Mouse (Mus musculus): ENCODE data around the gene Plpp6.
"Not testable (repeated sequence)": the region's sequence is repeated elsewhere in the genome, so short reads cannot be mapped to it uniquely, and the experiment has no call there.

The Plpp6 gene

DNA sequence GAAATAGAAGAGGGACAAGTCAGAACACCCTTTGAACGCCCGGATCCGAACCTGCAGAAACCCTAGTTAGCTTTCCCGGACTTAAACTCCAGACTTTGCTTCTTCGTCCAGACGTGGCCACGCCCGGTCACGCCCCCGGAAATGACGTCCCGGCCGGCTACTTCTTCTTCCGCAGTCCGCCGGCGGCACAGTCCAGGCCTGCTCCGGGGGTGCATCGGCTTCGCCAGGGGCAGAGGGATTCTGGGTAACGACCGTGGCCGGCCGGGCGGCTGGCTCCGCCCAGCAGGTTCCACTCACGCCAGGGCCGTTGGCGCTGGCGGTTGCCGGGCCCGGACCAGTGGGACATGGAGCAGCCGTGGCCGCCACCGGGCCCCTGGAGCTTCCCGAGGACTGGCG lies 26.4 kb downstream of the Plpp6 start, which contains the start of gene Cdc37l1:
Cdc37l1 (plus strand) TSS at position 159 of the 396 bp plus-strand sequence.
- peak; percentile 99 for DNase-seq

DNA sequence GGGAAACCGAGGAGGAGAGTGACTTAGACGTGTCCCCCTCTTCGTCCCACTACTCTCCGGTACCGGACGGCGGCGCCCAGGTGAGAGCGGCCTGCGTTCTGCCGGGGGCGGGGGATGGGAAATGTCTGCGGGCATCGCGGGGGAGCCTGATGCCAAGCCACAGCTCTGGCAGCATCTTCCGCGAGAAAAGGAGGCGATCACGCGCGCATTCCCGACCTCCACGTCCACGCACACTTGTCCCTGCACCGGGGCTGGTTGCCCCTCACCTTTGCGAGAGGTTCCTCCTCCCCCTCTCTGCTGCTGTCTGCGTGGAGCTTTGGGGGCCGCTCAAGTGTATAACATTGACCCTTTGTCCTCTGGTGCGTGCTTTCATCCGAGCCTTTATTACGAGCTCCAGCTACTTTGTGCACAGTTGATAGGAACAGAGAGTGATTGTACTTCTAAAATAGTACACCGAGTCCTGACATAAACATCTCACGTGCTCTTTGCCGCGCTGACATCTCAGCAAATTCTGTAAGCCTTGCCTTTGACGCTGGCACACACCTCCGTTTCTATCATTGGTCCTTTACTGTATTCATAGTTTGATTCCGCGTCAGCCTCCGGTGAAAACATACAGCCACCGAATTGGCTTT lies 27.0 kb downstream of the Plpp6 start:
- DNase-seq: peak in 1 of 2 experiments; percentile 32

DNA sequence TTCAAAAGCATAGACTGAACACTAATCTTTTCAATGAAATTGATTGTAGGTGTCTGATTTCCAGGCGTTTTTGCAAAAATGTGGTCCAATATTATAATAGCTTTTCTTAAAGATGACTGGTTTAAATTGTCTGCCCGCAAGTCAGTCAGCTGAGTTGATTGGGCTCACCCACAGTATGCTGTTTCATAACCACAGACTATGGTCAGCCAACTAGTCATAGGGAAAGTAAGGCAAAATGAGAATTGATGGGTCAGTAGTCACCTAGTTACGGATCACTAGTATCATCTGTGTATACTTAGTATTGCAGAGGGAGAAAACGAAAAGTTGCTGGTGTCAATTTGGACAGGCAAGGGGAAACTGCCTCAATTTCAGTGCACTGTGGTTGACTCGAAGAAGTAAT lies 27.6 kb downstream of the Plpp6 start:
- no peak for DNase-seq

DNA sequence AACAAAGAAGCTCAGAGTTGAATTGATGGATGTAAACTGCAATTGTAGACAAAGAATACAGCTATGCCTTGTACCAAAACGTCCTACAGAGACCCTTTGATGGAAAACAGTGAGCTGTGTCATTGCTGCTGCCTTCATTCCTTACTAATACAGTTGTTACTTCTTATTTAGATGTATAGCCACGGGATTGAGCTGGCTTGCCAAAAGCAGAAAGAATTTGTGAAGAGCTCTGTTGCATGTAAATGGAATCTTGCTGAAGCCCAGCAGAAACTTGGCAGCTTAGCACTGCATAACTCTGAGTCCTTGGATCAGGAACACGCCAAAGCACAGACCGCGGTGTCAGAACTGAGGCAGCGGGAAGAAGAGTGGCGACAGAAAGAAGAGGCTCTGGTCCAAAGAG lies 31.1 kb downstream of the Plpp6 start:
- no peak for DNase-seq

DNA sequence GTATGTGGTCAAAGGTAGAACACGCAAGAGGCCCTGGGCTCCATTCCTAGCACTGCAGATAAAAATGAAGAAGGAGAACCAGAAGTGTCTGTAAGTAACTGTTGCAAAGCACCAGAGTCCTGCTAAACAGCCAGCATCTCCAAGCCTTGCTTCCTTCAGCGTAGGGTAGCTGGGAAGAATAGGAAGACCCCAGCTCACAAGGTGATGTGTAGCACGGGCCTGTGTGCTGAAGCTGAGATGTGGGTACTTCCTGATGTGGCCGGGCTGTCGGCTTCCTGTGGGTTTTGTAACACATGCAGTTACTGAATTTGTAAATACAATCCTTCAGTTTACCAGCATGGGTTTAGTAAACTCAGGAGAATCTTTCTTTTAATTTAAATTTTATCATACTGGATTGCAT lies 31.6 kb downstream of the Plpp6 start:
- DNase-seq: no peak

DNA sequence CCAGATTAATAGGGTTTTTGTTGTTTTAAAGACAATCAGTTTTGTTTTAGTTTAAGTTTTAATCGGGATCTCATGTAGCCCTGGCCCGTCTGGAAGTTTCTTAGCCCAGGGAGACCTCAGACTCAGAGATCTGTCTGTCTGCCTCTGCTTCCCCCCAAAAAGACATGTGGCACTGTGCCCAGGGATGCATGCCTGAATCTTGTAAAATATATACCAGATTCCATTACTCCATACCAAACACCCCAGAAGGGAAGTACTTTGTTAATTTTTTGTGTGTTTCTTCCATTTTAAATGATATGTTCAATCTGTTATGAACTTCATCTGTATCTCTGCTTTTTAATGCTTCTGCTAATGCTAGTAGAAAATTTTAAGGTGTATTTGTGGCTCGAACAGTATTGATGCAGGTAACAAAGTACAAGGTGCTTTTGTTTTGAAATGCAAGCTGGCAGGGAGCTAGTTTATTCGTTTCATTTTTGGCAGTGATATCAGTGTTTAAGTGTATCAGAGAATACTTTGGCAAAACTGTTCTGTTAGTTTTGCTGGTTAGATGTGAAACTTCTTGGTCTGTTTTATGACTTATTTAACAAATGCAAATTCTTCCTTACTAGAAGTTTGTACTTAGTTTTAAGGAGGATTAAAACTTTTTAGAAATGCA lies 34.4 kb downstream of the Plpp6 start:
- no peak for DNase-seq

DNA sequence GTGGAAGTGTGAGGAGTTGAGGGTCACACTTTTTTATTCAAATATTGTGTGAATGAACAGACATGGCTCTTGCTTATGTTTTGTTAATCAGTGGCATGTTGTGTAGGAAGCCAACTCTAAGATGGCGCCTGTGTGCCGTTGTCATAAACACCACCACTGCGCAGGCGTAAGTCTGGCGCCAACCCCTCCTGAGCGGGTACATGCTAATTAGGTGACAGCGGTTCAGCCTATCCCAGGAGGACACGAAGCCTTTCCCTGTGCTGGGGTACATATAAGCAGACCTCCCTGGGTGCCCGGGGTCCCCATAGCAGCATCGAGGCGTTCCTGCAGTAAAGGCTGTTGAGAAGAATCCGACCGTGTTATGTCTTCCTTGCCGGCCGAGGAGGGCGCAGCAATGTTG lies 36.6 kb downstream of the Plpp6 start:
- not testable (repeated sequence) for DNase-seq

DNA sequence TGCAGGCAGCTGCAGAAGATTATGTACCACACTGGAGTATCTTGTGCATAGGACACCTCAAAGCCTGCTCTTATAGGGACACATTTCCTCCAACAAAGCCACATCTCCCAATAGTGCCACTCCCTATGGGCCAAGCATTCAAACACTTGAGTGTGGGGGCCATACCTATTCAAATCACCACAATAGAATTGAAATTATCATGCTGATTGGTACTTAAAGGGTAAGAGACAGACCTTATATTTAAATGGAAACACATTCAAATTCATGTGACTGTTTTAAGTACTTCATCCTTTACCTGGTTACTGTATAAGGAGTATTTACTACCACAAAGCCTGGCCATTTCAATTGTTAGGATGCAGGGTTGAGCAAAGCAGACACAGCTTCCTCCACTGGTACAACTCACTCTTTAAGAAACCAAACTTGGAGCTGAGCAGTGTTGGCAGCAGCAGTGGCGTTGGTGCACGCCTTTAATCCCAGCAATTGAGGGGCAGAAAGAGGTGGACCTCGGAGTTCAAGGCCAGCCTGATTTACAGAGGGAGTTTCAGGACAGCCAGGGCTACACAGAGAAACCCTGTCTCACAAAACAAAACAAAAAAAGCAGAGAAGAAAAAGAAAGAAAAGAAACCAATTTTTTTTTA lies 44.4 kb downstream of the Plpp6 start:
- no peak for DNase-seq

DNA sequence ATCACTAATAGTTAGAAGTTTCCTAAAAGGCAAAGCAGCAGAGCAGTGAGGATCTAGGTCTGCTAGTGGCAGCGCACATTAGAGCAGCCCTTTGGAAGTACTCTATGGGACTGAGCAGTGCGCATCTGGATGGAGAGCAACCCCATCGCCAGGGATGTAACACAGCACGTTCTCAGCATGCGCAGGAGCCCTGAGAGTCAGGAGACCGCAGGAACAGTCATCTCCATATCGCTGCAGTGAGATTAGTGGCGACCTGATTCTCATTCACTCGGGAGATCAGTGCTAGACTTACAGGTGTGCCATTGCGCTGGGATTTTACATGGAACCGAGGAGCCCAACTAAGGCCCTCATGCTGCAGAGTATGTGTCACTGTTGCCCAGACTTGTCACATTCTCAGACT lies 45.3 kb downstream of the Plpp6 start:
- DNase-seq: no peak

DNA sequence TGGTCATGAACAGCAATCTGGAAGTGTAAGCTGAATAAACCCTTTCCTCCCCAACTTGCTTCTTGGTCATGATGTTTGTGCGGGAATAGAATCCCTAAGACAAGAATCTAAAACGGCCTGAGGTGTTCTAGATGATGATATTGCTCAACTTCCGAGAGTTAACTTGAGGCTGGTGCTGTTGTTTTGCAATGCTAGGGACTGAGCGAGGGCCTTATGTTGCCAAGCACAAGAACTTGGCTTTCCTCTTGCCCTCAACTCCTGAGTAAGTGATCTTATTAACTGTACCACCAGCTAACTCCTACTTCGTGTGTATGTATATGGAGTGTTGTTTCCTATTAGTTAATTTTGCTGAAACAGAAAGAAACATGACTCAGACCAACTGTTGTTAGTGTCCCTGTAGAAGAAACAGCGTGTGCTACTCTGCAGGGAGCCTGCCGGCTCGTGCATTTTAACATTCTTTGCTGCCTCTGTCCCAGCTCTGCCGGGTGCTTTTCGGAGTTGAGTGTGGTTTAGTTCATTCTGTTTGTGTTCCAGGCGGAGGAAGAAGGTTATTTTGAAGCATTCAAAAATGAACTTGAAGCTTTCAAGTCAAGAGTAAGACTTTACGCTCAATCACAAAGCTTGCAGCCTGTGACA lies 47.7 kb downstream of the Plpp6 start:
- peak in 1 of 2 experiments; percentile 16 for DNase-seq

DNA sequence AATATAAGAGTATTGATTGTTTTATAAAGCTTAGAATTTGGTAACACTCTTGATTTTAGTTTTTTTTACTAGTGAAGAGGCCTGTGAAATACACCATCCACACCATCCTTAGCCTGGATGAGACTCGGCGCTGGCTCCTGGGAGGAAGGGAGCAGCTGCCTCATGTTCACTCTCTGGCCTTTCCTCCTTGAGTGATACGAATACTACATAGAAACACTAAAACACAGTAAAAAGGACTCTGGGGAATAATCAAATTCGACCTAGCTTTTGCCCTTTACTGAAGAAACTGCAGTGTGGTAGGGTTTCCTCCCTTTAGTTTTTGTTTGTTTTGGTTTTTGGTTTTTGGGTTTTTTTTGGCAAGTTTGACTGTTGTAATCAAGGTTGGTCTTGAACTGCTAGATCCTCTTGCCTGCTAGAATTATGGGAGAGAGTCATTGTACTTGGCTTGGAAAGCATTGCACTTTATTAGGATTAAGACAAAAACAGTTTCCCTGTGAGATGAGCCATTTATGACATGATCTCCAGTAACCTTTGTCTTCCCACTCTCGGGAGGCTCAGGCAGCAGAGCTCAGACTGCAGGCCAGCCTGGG lies 50.8 kb downstream of the Plpp6 start:
- DNase-seq: no peak

DNA sequence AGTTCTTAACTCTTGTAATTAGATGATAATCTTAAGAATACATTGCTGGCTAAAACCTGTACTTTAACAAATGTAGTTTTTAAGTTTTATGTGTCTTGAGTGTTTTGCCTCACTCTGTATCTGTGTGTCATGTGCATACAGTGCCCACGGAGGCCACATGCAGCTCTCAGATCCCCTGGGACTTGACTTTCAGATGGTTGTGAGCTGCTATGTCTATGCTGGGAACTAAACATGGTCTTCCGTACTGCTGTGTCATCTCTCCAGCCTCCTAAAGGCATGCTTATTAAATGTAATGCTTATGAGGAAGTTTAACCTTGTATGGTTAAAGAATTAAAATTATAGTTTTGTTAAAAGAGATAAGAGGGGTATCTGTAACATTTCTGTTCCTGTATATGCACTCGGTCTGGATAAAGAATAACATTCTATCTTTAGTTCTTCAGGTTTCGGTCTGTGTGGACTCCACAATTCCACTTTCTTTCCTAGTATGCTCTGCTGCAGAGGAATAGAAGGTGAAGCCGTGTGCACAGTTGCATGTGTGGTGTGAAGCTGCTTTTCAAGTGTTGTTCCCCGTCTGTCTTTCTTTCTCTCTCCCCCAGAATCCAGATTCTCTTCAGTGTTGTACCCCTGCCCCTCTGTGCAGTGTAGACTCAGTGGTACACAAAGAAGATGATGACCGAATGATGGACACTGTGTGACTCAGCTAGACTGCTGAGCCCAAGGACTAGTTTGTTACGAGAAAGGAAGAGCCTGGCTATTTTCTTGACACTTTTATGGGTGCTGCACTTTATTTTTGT lies 51.9 kb downstream of the Plpp6 start:
- DNase-seq: no peak

DNA sequence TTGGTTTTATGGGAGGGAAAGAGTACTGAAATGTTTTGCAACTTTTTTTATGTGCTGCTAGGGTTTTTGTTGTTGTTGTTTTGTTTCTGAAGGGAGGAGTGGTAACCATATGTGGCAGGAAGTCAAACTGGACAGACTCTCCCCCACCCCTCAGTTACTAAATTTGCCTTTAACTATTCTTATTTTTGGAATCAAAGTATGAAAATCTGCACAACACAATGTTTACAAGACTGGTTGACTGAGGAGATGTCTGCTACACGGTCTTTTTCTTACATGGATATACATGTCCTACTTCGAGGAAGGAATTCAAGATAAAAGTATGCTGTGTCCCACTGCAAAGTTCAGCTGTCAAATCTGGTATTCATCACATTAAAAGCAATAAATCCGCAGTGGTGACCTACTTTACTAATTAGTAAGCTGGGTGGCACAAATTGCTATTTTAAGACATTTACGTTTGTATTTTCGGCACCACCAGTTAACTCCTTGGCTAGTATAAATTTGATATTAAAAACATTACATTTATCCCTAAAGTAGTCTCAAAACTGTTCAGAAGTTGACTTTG lies 52.5 kb downstream of the Plpp6 start:
- DNase-seq: no peak
